In genomic region chr15:98797835-98798492, GRCm38 (mm10) we compare ENCODE assay signal across 13 mouse cellular contexts. TPM values are rescaled to one million over a fixed set of nuclear protein-coding genes. Genes with fewer than 3 reads are reported as not detected.
DNase-seq lines count a peak whose midpoint lies in the region; ATAC-seq lines count a peak whose summit lies in the region.
"Had no signal": no experiment of that assay in that cellular context is flagged by ENCODE, and none has a peak within 500 bp of the region (broad histone marks: within the 10 kb centered on the region; RNA-seq: fewer than 3 reads in every experiment).

No protein-coding gene starts in this region.

- peaks cover 99% of the 10 kb centered on the region for H3K27me3 ChIP-seq in embryonic facial prominence, embryonic 14.5 days (replicated peaks; ENCODE audit: control insufficient read depth, insufficient read depth, low read length)
- peaks cover 73% of the 10 kb centered on the region for H3K27me3 ChIP-seq in hindbrain, embryonic 16.5 days (replicated peaks; ENCODE audit: control insufficient read depth, insufficient read depth, low read length)
- H3K27me3 ChIP-seq in intestine, embryonic 15.5 days (replicated peaks), result peaks cover 90% of the 10 kb centered on the region

- H3K9me3 ChIP-seq in embryonic facial prominence, embryonic 14.5 days (ENCODE audit: control insufficient read depth, low read length), result no peaks in the 10 kb centered on the region
- H3K9me3 ChIP-seq in hindbrain, embryonic 16.5 days (ENCODE audit: control insufficient read depth, low read length), result no peaks in the 10 kb centered on the region
- H3K9me3 ChIP-seq in intestine, embryonic 15.5 days, result no peaks in the 10 kb centered on the region
- H3K9me3 ChIP-seq: G1E had no signal

- H3K4me3 ChIP-seq in embryonic facial prominence, embryonic 14.5 days (ENCODE audit: low read depth, low read length), result no peak overlapping the region
- H3K4me3 ChIP-seq in hindbrain, embryonic 16.5 days (ENCODE audit: low read length), result no peak overlapping the region
- no peak overlapping the region for H3K4me3 ChIP-seq in intestine, embryonic 15.5 days (replicated peaks)

- peak overlapping the region; percentile 12; the same call in 1 of the 2 replicates for H3K4me2 ChIP-seq in embryonic facial prominence, embryonic 14.5 days (ENCODE audit: low read depth, low read length)
- H3K4me2 ChIP-seq in hindbrain, embryonic 16.5 days (ENCODE audit: low read length), result peak overlapping the region; percentile 11; the same call in 1 of the 2 replicates
- H3K4me2 ChIP-seq in intestine, embryonic 15.5 days (replicated peaks), result no peak overlapping the region

- peak; percentile 63; the same call in 1 of the 2 replicates for ATAC-seq in embryonic facial prominence, embryonic 14.5 days (ENCODE audit: low read depth)
- peak; percentile 90 for ATAC-seq in hindbrain, embryonic 16.5 days
- ATAC-seq in intestine, embryonic 15.5 days, result no peak

- no peak overlapping the region for H3K27ac ChIP-seq in embryonic facial prominence, embryonic 14.5 days (replicated peaks; ENCODE audit: low read depth, low read length)
- H3K27ac ChIP-seq in hindbrain, embryonic 16.5 days (ENCODE audit: low read depth, low read length), result no peak overlapping the region
- no peak overlapping the region for H3K27ac ChIP-seq in intestine, embryonic 15.5 days

- peak overlapping the region; percentile 25; the same call in 1 of the 2 replicates for H3K9ac ChIP-seq in embryonic facial prominence, embryonic 14.5 days (ENCODE audit: low read depth, low read length)
- H3K9ac ChIP-seq in hindbrain, embryonic 16.5 days (ENCODE audit: low read depth, low read length), result peak overlapping the region; percentile 33; the same call in 1 of the 2 replicates
- no peak overlapping the region for H3K9ac ChIP-seq in intestine, embryonic 15.5 days

- whole genome bisulfite sequencing in embryonic facial prominence, embryonic 14.5 days, result 3% methylated on average over 22 of the region's 28 CpGs
- 1% methylated on average over 26 of the region's 28 CpGs for WGBS in hindbrain, embryonic 16.5 days
- 7% methylated on average over 27 of the region's 28 CpGs for WGBS in intestine, embryonic 15.5 days

- no peaks in the 10 kb centered on the region for H3K36me3 ChIP-seq in embryonic facial prominence, embryonic 14.5 days (ENCODE audit: control insufficient read depth, insufficient read depth, low read length)
- no peaks in the 10 kb centered on the region for H3K36me3 ChIP-seq in hindbrain, embryonic 16.5 days (ENCODE audit: control insufficient read depth, insufficient read depth, low read length)
- no peaks in the 10 kb centered on the region for H3K36me3 ChIP-seq in intestine, embryonic 15.5 days
- H3K36me3 ChIP-seq: G1E had no signal

- 0 out of 2 replicates have a peak, but pooled peaks cover under 1% of the 10 kb centered on the region for H3K4me1 ChIP-seq in embryonic facial prominence, embryonic 14.5 days (ENCODE audit: control insufficient read depth, insufficient read depth, low read length)
- H3K4me1 ChIP-seq in hindbrain, embryonic 16.5 days (ENCODE audit: control insufficient read depth, insufficient read depth, low read depth, low read length), result peaks cover 9% of the 10 kb centered on the region
- peaks cover 10% of the 10 kb centered on the region for H3K4me1 ChIP-seq in intestine, embryonic 15.5 days (replicated peaks)

- DNase-seq in embryo, embryonic 11 days, result peak; percentile 90
- DNase-seq in embryonic facial prominence, embryonic 14.5 days (ENCODE audit: low spot score), result peak; percentile 64
- DNase-seq in neural tube, embryonic 10.5 days (ENCODE audit: extremely low spot score, low spot score), result peak; percentile 84
- no peak for DNase-seq in urinary bladder, postnatal 10 days (ENCODE audit: low spot score)
- DNase-seq in testis, postnatal 10 days (ENCODE audit: low spot score), result no peak
- DNase-seq in gastrocnemius, postnatal 25 days, result no peak
- DNase-seq: adrenal gland, adult 8-10 months; heart, postnatal 10 days had no signal

RNA-seq across cellular contexts. Expression of gene Wnt1, which starts 8.3 kb away (rescaled TPM):
- polyA plus RNA-seq in embryonic facial prominence, embryonic 14.5 days (2014; fragmentation: Nextera tagmentation; extraction: Ambion mirVana), result 0.10 TPM in 1 of 2 replicates, not detected in the other
- polyA plus RNA-seq in hindbrain, embryonic 16.5 days (2015; fragmentation: Nextera tagmentation; extraction: Ambion mirVana), result 1.2 and 2.3 TPM in 2 replicates
- polyA plus RNA-seq in intestine, embryonic 15.5 days (2015; fragmentation: Nextera tagmentation; extraction: Ambion mirVana), result not detected in 2 replicates
- total RNA-seq in gastrocnemius, postnatal 25 days (2021), result not detected
- total RNA-seq: adrenal gland, adult 8-10 months; G1E; heart, postnatal 10 days; megakaryocyte progenitor cell, adult 5-6 weeks had no signal
- polyA plus RNA-seq: G1E; limb, embryonic 14.5 days had no signal

RNA-seq across cellular contexts. Expression of gene Ddn, which starts 11.3 kb away (rescaled TPM):
- polyA plus RNA-seq in embryonic facial prominence, embryonic 14.5 days (2014; fragmentation: Nextera tagmentation; extraction: Ambion mirVana), result 0.07 TPM in 1 of 2 replicates, not detected in the other
- 0.30 and 0.31 TPM in 2 replicates for polyA plus RNA-seq in hindbrain, embryonic 16.5 days (2015; fragmentation: Nextera tagmentation; extraction: Ambion mirVana)
- polyA plus RNA-seq in intestine, embryonic 15.5 days (2015; fragmentation: Nextera tagmentation; extraction: Ambion mirVana), result not detected in 2 replicates
- under 1 TPM; 0.38 to 0.74 TPM for total RNA-seq in gastrocnemius, postnatal 25 days (2021)

RNA-seq across cellular contexts. Expression of gene Wnt10b, which starts 20.0 kb away (rescaled TPM):
- polyA plus RNA-seq in embryonic facial prominence, embryonic 14.5 days (2014; fragmentation: Nextera tagmentation; extraction: Ambion mirVana), result 4.1 and 4.3 TPM in 2 replicates
- polyA plus RNA-seq in hindbrain, embryonic 16.5 days (2015; fragmentation: Nextera tagmentation; extraction: Ambion mirVana), result 0.06 TPM in 1 of 2 replicates, not detected in the other
- not detected in 2 replicates for polyA plus RNA-seq in intestine, embryonic 15.5 days (2015; fragmentation: Nextera tagmentation; extraction: Ambion mirVana)
- total RNA-seq in gastrocnemius, postnatal 25 days (2021), result 1 to 10 TPM in 1 of 2 experiments, under 1 TPM in 1; 0.79 to 1.7 TPM

RNA-seq across cellular contexts. Expression of gene Prkag1, which starts 33.4 kb away (rescaled TPM):
- 71.7 and 80.6 TPM in 2 replicates for polyA plus RNA-seq in embryonic facial prominence, embryonic 14.5 days (2014; fragmentation: Nextera tagmentation; extraction: Ambion mirVana)
- polyA plus RNA-seq in hindbrain, embryonic 16.5 days (2015; fragmentation: Nextera tagmentation; extraction: Ambion mirVana), result 72.5 and 74.4 TPM in 2 replicates
- polyA plus RNA-seq in intestine, embryonic 15.5 days (2015; fragmentation: Nextera tagmentation; extraction: Ambion mirVana), result 88.3 and 89.0 TPM in 2 replicates
- total RNA-seq in gastrocnemius, postnatal 25 days (2021), result 10 to 100 TPM; 43.6 to 43.9 TPM

RNA-seq across cellular contexts. Expression of gene Arf3, which starts 35.0 kb away (rescaled TPM):
- polyA plus RNA-seq in embryonic facial prominence, embryonic 14.5 days (2014; fragmentation: Nextera tagmentation; extraction: Ambion mirVana), result 33.9 and 34.8 TPM in 2 replicates
- polyA plus RNA-seq in hindbrain, embryonic 16.5 days (2015; fragmentation: Nextera tagmentation; extraction: Ambion mirVana), result 107 TPM in 2 replicates
- 39.8 and 43.6 TPM in 2 replicates for polyA plus RNA-seq in intestine, embryonic 15.5 days (2015; fragmentation: Nextera tagmentation; extraction: Ambion mirVana)
- total RNA-seq in gastrocnemius, postnatal 25 days (2021), result 10 to 100 TPM in 1 of 2 experiments, 1 to 10 TPM in 1; 8.3 to 10.4 TPM

Comparison
In these comparisons a context has a peak if more than half of its experiments do, and no peak if none do; other contexts are left out.
1. DNase-seq: peak in embryo, embryonic 11 days (single experiment), embryonic facial prominence, embryonic 14.5 days (single experiment) and neural tube, embryonic 10.5 days (single experiment); none in urinary bladder, postnatal 10 days (single experiment), testis, postnatal 10 days (single experiment) and gastrocnemius, postnatal 25 days (single experiment).